Mouse (Mus musculus): ENCODE data around the gene Cntnap1.

DNA sequence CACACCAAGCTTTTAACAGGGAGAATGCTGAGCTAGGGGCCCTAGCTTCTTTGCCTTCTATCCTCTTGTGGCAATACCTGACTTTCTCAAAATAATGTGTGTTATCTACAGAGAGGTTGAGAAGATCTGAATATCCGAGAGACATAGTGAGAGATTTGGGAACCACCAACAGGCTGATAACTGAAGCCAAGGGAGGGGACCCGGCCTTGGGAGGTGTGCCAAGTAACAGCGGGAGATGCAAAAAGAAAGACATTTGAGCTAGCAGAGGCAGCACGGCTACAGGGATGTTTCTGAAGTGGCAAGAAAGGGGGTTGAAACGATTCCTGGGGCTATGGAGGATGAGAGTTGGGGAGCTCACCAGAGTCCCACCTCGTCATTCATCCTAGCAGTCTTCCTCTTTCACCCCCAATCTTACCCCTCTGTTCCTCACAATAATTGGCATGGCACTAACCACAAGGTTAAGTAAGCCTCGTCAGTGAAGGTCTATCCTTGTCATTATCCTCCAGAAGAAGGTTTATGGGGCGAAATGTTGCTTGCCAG lies 59.1 kb downstream of the Cntnap1 start:
- TF ChIP-seq CTCF (IDR thresholded peaks at IDR 0.05) (no peak), EP300 (IDR thresholded peaks at IDR 0.05) (no peak)

Data from lung, postnatal 0 days (tissue).